Comparison of ENCODE assay signal across 17 mouse cellular contexts in genomic region chr6:128602463-128603201, GRCm38 (mm10). TPM values are rescaled to one million over a fixed set of nuclear protein-coding genes. Genes with fewer than 3 reads are reported as not detected.
DNase-seq lines count a peak whose midpoint lies in the region; ATAC-seq lines count a peak whose summit lies in the region.
"Had no signal": no experiment of that assay in that cellular context is flagged by ENCODE, and none has a peak within 500 bp of the region (broad histone marks: within the 10 kb centered on the region; RNA-seq: fewer than 3 reads in every experiment).

No protein-coding gene starts in this region.

- H3K27me3 ChIP-seq in forebrain, embryonic 12.5 days: no peaks in the 10 kb centered on the region
- H3K27me3 ChIP-seq in hindbrain, embryonic 16.5 days (replicated peaks; ENCODE audit: control insufficient read depth, insufficient read depth, low read length): no peaks in the 10 kb centered on the region
- H3K27me3 ChIP-seq in neural tube, embryonic 14.5 days (ENCODE audit: control insufficient read depth, insufficient read depth, low read length): no peaks in the 10 kb centered on the region
- H3K27me3 ChIP-seq: embryonic facial prominence, embryonic 15.5 days had no signal

- H3K4me1 ChIP-seq in forebrain, embryonic 12.5 days: peaks cover 7% of the 10 kb centered on the region
- H3K4me1 ChIP-seq in hindbrain, embryonic 16.5 days (ENCODE audit: control insufficient read depth, insufficient read depth, low read depth, low read length): peaks cover 5% of the 10 kb centered on the region; the same call in 1 of the 2 replicates
- 0 out of 2 replicates have a peak, but pooled peaks cover 2% of the 10 kb centered on the region for H3K4me1 ChIP-seq in neural tube, embryonic 14.5 days (ENCODE audit: control insufficient read depth, insufficient read depth, low read length)
- H3K4me1 ChIP-seq: embryonic facial prominence, embryonic 15.5 days had no signal

- no peaks in the 10 kb centered on the region for H3K9me3 ChIP-seq in forebrain, embryonic 12.5 days
- no peaks in the 10 kb centered on the region for H3K9me3 ChIP-seq in hindbrain, embryonic 16.5 days (ENCODE audit: control insufficient read depth, low read length)
- no peaks in the 10 kb centered on the region for H3K9me3 ChIP-seq in neural tube, embryonic 14.5 days (ENCODE audit: control insufficient read depth, low read length)
- H3K9me3 ChIP-seq: embryonic facial prominence, embryonic 15.5 days had no signal

- H3K27ac ChIP-seq in forebrain, embryonic 12.5 days: no peak overlapping the region
- H3K27ac ChIP-seq in hindbrain, embryonic 16.5 days (ENCODE audit: low read depth, low read length): no peak overlapping the region
- no peak overlapping the region for H3K27ac ChIP-seq in neural tube, embryonic 14.5 days (ENCODE audit: low read depth, low read length)
- H3K27ac ChIP-seq: embryonic facial prominence, embryonic 15.5 days had no signal

- 46% methylated on average over 10 of the region's 10 CpGs for WGBS in forebrain, embryonic 12.5 days
- WGBS in hindbrain, embryonic 16.5 days: 36% methylated on average over 10 of the region's 10 CpGs
- WGBS in neural tube, embryonic 14.5 days: 42% methylated on average over 10 of the region's 10 CpGs

- H3K36me3 ChIP-seq in forebrain, embryonic 12.5 days (replicated peaks): no peaks in the 10 kb centered on the region
- H3K36me3 ChIP-seq in hindbrain, embryonic 16.5 days (ENCODE audit: control insufficient read depth, insufficient read depth, low read length): no peaks in the 10 kb centered on the region
- H3K36me3 ChIP-seq in neural tube, embryonic 14.5 days (ENCODE audit: control insufficient read depth, insufficient read depth, low read length): no peaks in the 10 kb centered on the region
- H3K36me3 ChIP-seq: embryonic facial prominence, embryonic 15.5 days had no signal

- no peak for DNase-seq in frontal cortex, postnatal 10 days (ENCODE audit: low spot score in 2 of 2)
- DNase-seq in natural killer cell, adult 2 months (ENCODE audit: low spot score in 2 of 2): no peak
- DNase-seq: adrenal gland, postnatal 14 days; kidney, adult 9 months; lung, postnatal 10 days had no signal

- no peak overlapping the region for H3K4me2 ChIP-seq in forebrain, embryonic 12.5 days
- H3K4me2 ChIP-seq in hindbrain, embryonic 16.5 days (ENCODE audit: low read length): peak overlapping the region; percentile 44
- H3K4me2 ChIP-seq in neural tube, embryonic 14.5 days (ENCODE audit: low read depth, low read length): peak overlapping the region; percentile 19; the same call in 1 of the 2 replicates
- H3K4me2 ChIP-seq: embryonic facial prominence, embryonic 15.5 days had no signal

- H3K4me3 ChIP-seq in forebrain, embryonic 12.5 days (replicated peaks): no peak overlapping the region
- peak overlapping the region; percentile 1; the same call in 1 of the 2 replicates for H3K4me3 ChIP-seq in hindbrain, embryonic 16.5 days (ENCODE audit: low read length)
- no peak overlapping the region for H3K4me3 ChIP-seq in neural tube, embryonic 14.5 days (ENCODE audit: low read depth, low read length)
- H3K4me3 ChIP-seq: embryonic facial prominence, embryonic 15.5 days had no signal

- ATAC-seq in frontal cortex, adult (ENCODE audit: low TSS enrichment): peak; percentile 80
- ATAC-seq in forebrain, embryonic 12.5 days (ENCODE audit: low FRiP score): peak; percentile 63
- ATAC-seq in hindbrain, embryonic 16.5 days: peak; percentile 87
- ATAC-seq in neural tube, embryonic 14.5 days (ENCODE audit: low read depth): peak; percentile 77
- ATAC-seq in megakaryocyte, adult 5-6 weeks (ENCODE audit: poor library complexity, severe bottlenecking): no peak
- ATAC-seq in megakaryocyte progenitor cell, adult 5-6 weeks (replicated peaks; ENCODE audit: poor library complexity): no peak

- H3K9ac ChIP-seq in forebrain, embryonic 12.5 days: no peak overlapping the region
- H3K9ac ChIP-seq in hindbrain, embryonic 16.5 days (ENCODE audit: low read depth, low read length): no peak overlapping the region; the same call in 1 of the 2 replicates
- H3K9ac ChIP-seq in neural tube, embryonic 14.5 days (replicated peaks; ENCODE audit: low read depth, low read length): no peak overlapping the region
- H3K9ac ChIP-seq: embryonic facial prominence, embryonic 15.5 days had no signal

RNA-seq across cellular contexts. Expression of gene Klrb1a, which starts 20.7 kb away (rescaled TPM):
- not detected in 2 replicates for polyA plus RNA-seq in forebrain, embryonic 12.5 days (2016; fragmentation: Nextera tagmentation; extraction: Ambion mirVana)
- not detected in 2 replicates for polyA plus RNA-seq in hindbrain, embryonic 16.5 days (2015; fragmentation: Nextera tagmentation; extraction: Ambion mirVana)
- not detected in 2 replicates for polyA plus RNA-seq in neural tube, embryonic 14.5 days (2014; fragmentation: Nextera tagmentation; extraction: Ambion mirVana)
- total RNA-seq in megakaryocyte, adult 5-6 weeks (2015): 1.8 and 2.8 TPM in 2 replicates
- total RNA-seq in megakaryocyte, adult 5-6 weeks (2017): 0.81 and 2.6 TPM in 2 replicates
- 0.74 TPM in 1 of 2 replicates, not detected in the other for total RNA-seq in megakaryocyte progenitor cell, adult 5-6 weeks (2015)
- total RNA-seq in megakaryocyte progenitor cell, adult 5-6 weeks (2017): not detected in 2 replicates
- total RNA-seq: adrenal gland, postnatal 14 days; left cerebral cortex, postnatal 14 days; liver, adult 2 months had no signal
- polyA plus RNA-seq: cortical plate, adult 2 months; embryonic facial prominence, embryonic 15.5 days; heart, embryonic 14.5 days; liver, adult 2 months had no signal

RNA-seq across cellular contexts. Expression of gene A2ml1, which starts 21.2 kb away (rescaled TPM):
- 0.57 and 1.2 TPM in 2 replicates for polyA plus RNA-seq in forebrain, embryonic 12.5 days (2016; fragmentation: Nextera tagmentation; extraction: Ambion mirVana)
- 4.7 and 5.6 TPM in 2 replicates for polyA plus RNA-seq in hindbrain, embryonic 16.5 days (2015; fragmentation: Nextera tagmentation; extraction: Ambion mirVana)
- polyA plus RNA-seq in neural tube, embryonic 14.5 days (2014; fragmentation: Nextera tagmentation; extraction: Ambion mirVana): 3.7 and 4.5 TPM in 2 replicates
- not detected in 2 replicates for total RNA-seq in megakaryocyte, adult 5-6 weeks (2015)
- not detected in 2 replicates for total RNA-seq in megakaryocyte, adult 5-6 weeks (2017)
- not detected in 2 replicates for total RNA-seq in megakaryocyte progenitor cell, adult 5-6 weeks (2015)
- total RNA-seq in megakaryocyte progenitor cell, adult 5-6 weeks (2017): not detected in 2 replicates
- polyA plus RNA-seq: spleen, adult 2 months had no signal

RNA-seq across cellular contexts. Expression of gene Clec2h, which starts 59.6 kb away (rescaled TPM):
- not detected in 2 replicates for polyA plus RNA-seq in forebrain, embryonic 12.5 days (2016; fragmentation: Nextera tagmentation; extraction: Ambion mirVana)
- polyA plus RNA-seq in hindbrain, embryonic 16.5 days (2015; fragmentation: Nextera tagmentation; extraction: Ambion mirVana): not detected in 2 replicates
- polyA plus RNA-seq in neural tube, embryonic 14.5 days (2014; fragmentation: Nextera tagmentation; extraction: Ambion mirVana): not detected in 2 replicates
- total RNA-seq in megakaryocyte, adult 5-6 weeks (2015): not detected in 2 replicates
- not detected in 2 replicates for total RNA-seq in megakaryocyte, adult 5-6 weeks (2017)
- not detected in 2 replicates for total RNA-seq in megakaryocyte progenitor cell, adult 5-6 weeks (2015)
- not detected in 2 replicates for total RNA-seq in megakaryocyte progenitor cell, adult 5-6 weeks (2017)
- total RNA-seq: left cerebral cortex, postnatal 14 days had no signal
- polyA plus RNA-seq: cortical plate, adult 2 months; embryonic facial prominence, embryonic 15.5 days; heart, embryonic 14.5 days; spleen, adult 2 months had no signal

Comparison
In these comparisons a context has a peak if more than half of its experiments do, and no peak if none do; other contexts are left out.
1. ATAC-seq: peak in frontal cortex, adult (single experiment), forebrain, embryonic 12.5 days (single experiment), hindbrain, embryonic 16.5 days (single experiment) and neural tube, embryonic 14.5 days (single experiment); none in megakaryocyte, adult 5-6 weeks (single experiment) and megakaryocyte progenitor cell, adult 5-6 weeks (single experiment).